Mouse (Mus musculus) CH12.LX (cell line): ENCODE data around the gene Polr3b. TPM values are rescaled to one million over a fixed set of nuclear protein-coding genes. Genes with fewer than 3 reads are reported as not detected.

Source experiments
- DNase-seq: peaks from one replicate; pipeline ENCODE4 v3.0.0-alpha.2; 2013; ENCODE audit errors: extremely low read depth
- H3K27ac ChIP-seq: 2 replicates; pipeline ENCODE4 v1.5.1; 2012; ENCODE audit warnings: low read depth, mild to moderate bottlenecking, control low read depth, moderate library complexity; ENCODE audit not compliant: insufficient read depth
- H3K27me3 ChIP-seq: replicated peaks from 2 replicates; pipeline ENCODE3; 2012; ENCODE audit warnings: inconsistent platforms
- H3K36me3 ChIP-seq, 2 experiments: replicated peaks in 1 of 2; 2 replicates each; pipeline versions ENCODE3 to v1.6.1; 2012; ENCODE audit warnings: inconsistent platforms in 1 of 2, low read length in 1 of 2, mild to moderate bottlenecking in 1 of 2, mixed read lengths in 1 of 2, moderate library complexity in 1 of 2; ENCODE audit not compliant: control insufficient read depth in 1 of 2, insufficient read depth in 1 of 2
- H3K4me1 ChIP-seq, 2 experiments: 2 replicates each; pipeline ENCODE4 v1.6.1; 2012; ENCODE audit warnings: inconsistent platforms in 1 of 2, moderate library complexity in 1 of 2; ENCODE audit not compliant: insufficient read depth in 2 of 2, control insufficient read depth in 1 of 2
- H3K4me2 ChIP-seq: 2 replicates; pipeline ENCODE4 v1.6.1; 2012; ENCODE audit warnings: low read depth, mild to moderate bottlenecking, control low read depth; ENCODE audit not compliant: poor library complexity, insufficient read depth, severe bottlenecking
- H3K4me3 ChIP-seq, 3 experiments: fragments of 150-350 bp in 1 of 3; sonication (generic) in 1 of 3; replicated peaks in 1 of 3; 2 replicates each; pipeline versions ENCODE3 to v1.5.1; 2011 to 2012; ENCODE audit warnings: low read depth in 2 of 3, low read length in 2 of 3, mild to moderate bottlenecking in 2 of 3, moderate library complexity in 2 of 3, control low read depth in 1 of 3, improper control_type of control experiment in 1 of 3, inconsistent platforms in 1 of 3, mixed read lengths in 1 of 3; ENCODE audit not compliant: poor library complexity in 1 of 3
- H3K79me2 ChIP-seq: replicated peaks from 2 replicates; pipeline ENCODE4 v1.6.1; 2012; ENCODE audit warnings: mild to moderate bottlenecking, moderate library complexity; ENCODE audit not compliant: control insufficient read depth, poor library complexity, insufficient read depth, severe bottlenecking; ENCODE audit errors: extremely low read depth
- H3K9ac ChIP-seq: 2 replicates; pipeline ENCODE4 v1.6.1; 2012; ENCODE audit warnings: low read depth, mild to moderate bottlenecking, control low read depth, moderate library complexity; ENCODE audit not compliant: insufficient read depth
- H3K9me3 ChIP-seq: replicated peaks from 2 replicates; pipeline ENCODE3; 2012; ENCODE audit warnings: low read length, inconsistent platforms, mixed read lengths
- CHD1 ChIP-seq: IDR thresholded peaks from 2 replicates; pipeline ENCODE4 v1.6.1; 2012; ENCODE audit warnings: low read depth, low read length, improper control_type of control experiment, inconsistent platforms
- CHD2 ChIP-seq: IDR thresholded peaks from 2 replicates; pipeline ENCODE4 v1.6.1; 2011; ENCODE audit warnings: low read length, improper control_type of control experiment
- ELF1 ChIP-seq: IDR thresholded peaks from 2 replicates; pipeline ENCODE4 v1.6.1; 2014; ENCODE audit warnings: low read depth, mild to moderate bottlenecking, inconsistent platforms, low read length, improper control_type of control experiment
- ETS1 ChIP-seq: conservative IDR thresholded peaks from 2 replicates; pipeline ENCODE4 v1.6.1; 2012; ENCODE audit warnings: low read depth, mild to moderate bottlenecking, inconsistent platforms, low read length, improper control_type of control experiment, moderate library complexity
- HCFC1 ChIP-seq: IDR thresholded peaks from 2 replicates; pipeline ENCODE4 v1.6.1; 2012; ENCODE audit warnings: low read depth, mild to moderate bottlenecking, inconsistent platforms, low read length, improper control_type of control experiment
- IRF4 ChIP-seq: IDR thresholded peaks from 2 replicates; pipeline ENCODE4 v1.6.1; 2014; ENCODE audit warnings: low read depth, mild to moderate bottlenecking, inconsistent platforms, low read length, improper control_type of control experiment
- MAZ ChIP-seq: IDR thresholded peaks from 2 replicates; pipeline ENCODE4 v1.6.1; 2012; ENCODE audit warnings: low read depth, mild to moderate bottlenecking, inconsistent platforms, low read length, improper control_type of control experiment, moderate library complexity
- MXI1 ChIP-seq: IDR thresholded peaks from 2 replicates; pipeline ENCODE4 v1.6.1; 2011; ENCODE audit warnings: mild to moderate bottlenecking, low read depth, low read length, improper control_type of control experiment
- MYC ChIP-seq: IDR thresholded peaks from 2 replicates; pipeline ENCODE4 v1.6.1; 2011; ENCODE audit warnings: low read depth, mild to moderate bottlenecking, improper control_type of control experiment, low read length
- NRF1 ChIP-seq: IDR thresholded peaks from 2 replicates; pipeline ENCODE4 v1.6.1; 2014; ENCODE audit warnings: low read depth, mild to moderate bottlenecking, inconsistent platforms, low read length, improper control_type of control experiment, moderate library complexity
- PAX5 ChIP-seq: IDR thresholded peaks from 2 replicates; pipeline ENCODE4 v1.6.1; 2012; ENCODE audit warnings: low read length, inconsistent platforms, mixed read lengths
- RCOR1 ChIP-seq: conservative IDR thresholded peaks from 2 replicates; pipeline ENCODE4 v1.6.1; 2012; ENCODE audit warnings: low read depth, mild to moderate bottlenecking, inconsistent platforms, low read length, improper control_type of control experiment
- SIN3A ChIP-seq: IDR thresholded peaks from 2 replicates; pipeline ENCODE4 v1.6.1; 2012; ENCODE audit warnings: low read length, improper control_type of control experiment, inconsistent platforms
- SMC3 ChIP-seq: IDR thresholded peaks from 2 replicates; pipeline ENCODE4 v1.6.1; 2011; ENCODE audit warnings: low read depth, low read length, improper control_type of control experiment
- TCF12 ChIP-seq: IDR thresholded peaks from 2 replicates; pipeline ENCODE4 v1.6.1; 2014; ENCODE audit warnings: low read depth, mild to moderate bottlenecking, inconsistent platforms, low read length, improper control_type of control experiment
- USF1 ChIP-seq: IDR thresholded peaks from 2 replicates; pipeline ENCODE4 v1.6.1; 2014; ENCODE audit warnings: low read depth, mild to moderate bottlenecking, inconsistent platforms, low read length, improper control_type of control experiment
- USF2 ChIP-seq: conservative IDR thresholded peaks from 2 replicates; pipeline ENCODE4 v1.6.1; 2011; ENCODE audit warnings: low read depth, low read length, improper control_type of control experiment
- ZNF384 ChIP-seq: IDR thresholded peaks from 2 replicates; pipeline ENCODE4 v1.6.1; 2012; ENCODE audit warnings: low read depth, low read length, improper control_type of control experiment, inconsistent platforms
- dilution Hi-C: fragments of 300-500 bp; cut with MboI; formaldehyde crosslinking; loops from 2 replicates; pipeline ENCODE4 v1.14.3; 2020; ENCODE audit warnings: low sequenced_read_pairs; ENCODE audit not compliant: extremely low pct_unique_long_range_greater_than_20kb, extremely low pct_ligation_motif_present
- in situ Hi-C: fragments of 300-500 bp; cut with MboI; formaldehyde crosslinking; loops from 3 replicates; pipeline ENCODE4 v1.14.3; 2019; ENCODE audit warnings: low sequenced_read_pairs, low pct_ligation_motif_present, low pct_unique_long_range_greater_than_20kb, mixed read lengths
- polyA plus RNA-seq: library from polyadenylated mRNA; unstranded; fragments of >175 nt; gene quantifications from 2 replicates; pipeline ENCODE4 v1.2.1, GENCODE M21; 2012; ENCODE audit warnings: low read depth; ENCODE audit not compliant: insufficient read length
- total RNA-seq, 2 experiments: library from RNA; depleted of rRNA; stranded (reverse); fragments of 300-350 nt in 1 of 2; fragments of >200 nt in 1 of 2; gene quantifications; 2 replicates each; pipeline ENCODE4 v1.2.3; 2012 to 2014

Polr3b gene
- total and polyA plus RNA-seq, 3 experiments = 13.0 to 20.8 (median 16.3) TPM

GRCm38 (mm10) chr10:84693841-84694638, 71.9 kb downstream of the Polr3b start:
- H3K79me2 ChIP-seq = no peaks in the 10 kb centered on the region
- TF ChIP-seq SMC3 (no peak), MAZ (no peak), CHD2 (no peak), ELF1 (no peak), PAX5 (no peak), ZNF384 (no peak), HCFC1 (no peak), USF1 (no peak), ETS1 (no peak), SIN3A (no peak), USF2 (no peak), CHD1 (no peak)
- TF ChIP-seq, all 38 proteins: peak for 0
- Histone ChIP-seq H3K4me2 (no peak overlapping the region), H3K9ac (no peak overlapping the region), H3K4me3 (no peak overlapping the region), H3K4me1 (no peaks in the 10 kb centered on the region), H3K9me3 (no peaks in the 10 kb centered on the region), H3K36me3 (peaks cover 21 to 68% of the 10 kb centered on the region in 2 experiments), H3K27ac (no peak overlapping the region), H3K27me3 (no peaks in the 10 kb centered on the region)
- dilution Hi-C loops = no loop called here
- in situ Hi-C loops = no loop called here
- DNase-seq = no peak

- Histone ChIP-seq H3K36me3 (peaks cover 46 to 92% of the 10 kb centered on the region in 2 experiments), H3K27me3 (no peaks in the 10 kb centered on the region), H3K4me3 (no peak overlapping the region), H3K9me3 (no peaks in the 10 kb centered on the region), H3K27ac (no peak overlapping the region), H3K4me2 (no peak overlapping the region), H3K79me2 (no peaks in the 10 kb centered on the region), H3K4me1 (no peaks in the 10 kb centered on the region), H3K9ac (no peak overlapping the region)
- dilution Hi-C loops (no loop called here), in situ Hi-C loops (no loop called here)
- no peak for TF ChIP-seq ELF1
- no peak for TF ChIP-seq MAZ
- no peak for TF ChIP-seq ZNF384
- TF ChIP-seq IRF4 = no peak
- TF ChIP-seq MYC = no peak
- TF ChIP-seq RCOR1 = no peak
- no peak for TF ChIP-seq MXI1
- TF ChIP-seq NRF1 = no peak
- no peak for TF ChIP-seq TCF12
- no peak for DNase-seq
Measured at GRCm38 (mm10) chr10:84700236-84700987, 78.3 kb downstream of the Polr3b start.
